Mouse (Mus musculus): ENCODE data around the gene Slc6a14. TPM values are rescaled to one million over a fixed set of nuclear protein-coding genes. Genes with fewer than 3 reads are reported as not detected.

The Slc6a14 gene
- polyA plus RNA-seq, 1 experiment from 2014 or later = 1.2 TPM

Other genes starting within 250 kb of the Slc6a14 start
- gene Agtr2, start 230.4 kb upstream of the Slc6a14 start, polyA plus RNA-seq (2014; fragmentation: Nextera tagmentation; extraction: Ambion mirVana) = 287 and 288 TPM in 2 replicates
- not detected in 2 replicates for gene Gm28269, start 30.2 kb downstream of the Slc6a14 start, polyA plus RNA-seq (2014; fragmentation: Nextera tagmentation; extraction: Ambion mirVana)